Mouse (Mus musculus) limb, embryonic 11.5 days (tissue): ENCODE data around the gene Lcn5. TPM values are rescaled to one million over a fixed set of nuclear protein-coding genes. Genes with fewer than 3 reads are reported as not detected.
"Not testable (repeated sequence)": the region's sequence is repeated elsewhere in the genome, so short reads cannot be mapped to it uniquely, and the experiment has no call there.

Experiments
- ATAC-seq: fragments of 200-750 bp; cut with Nextera tagmentation; 2 replicates; pipeline ENCODE4 v1.8.0; 2017; ENCODE audit warnings: low read depth; ENCODE audit not compliant: insufficient number of reproducible peaks, low FRiP score, low TSS enrichment
- DNase-seq: peaks from one replicate; pipeline ENCODE4 v3.0.0-alpha.2; 2015; ENCODE audit warnings: low spot score
- H3K27ac ChIP-seq: fragments of 300-500 bp; sonication (generic); replicated peaks from 2 replicates; pipeline ENCODE4 v1.5.1; 2014; ENCODE audit warnings: low read depth, mild to moderate bottlenecking, low read length
- H3K27me3 ChIP-seq: fragments of 300-500 bp; sonication (generic); 2 replicates; pipeline ENCODE4 v1.6.1; 2014; ENCODE audit warnings: mild to moderate bottlenecking, low read length, mixed read lengths; ENCODE audit not compliant: control insufficient read depth, insufficient read depth
- H3K36me3 ChIP-seq: fragments of 300-500 bp; sonication (generic); 2 replicates; pipeline ENCODE4 v1.6.1; 2014; ENCODE audit warnings: mild to moderate bottlenecking, low read length, moderate library complexity, mixed read lengths; ENCODE audit not compliant: control insufficient read depth, insufficient read depth
- H3K4me1 ChIP-seq: fragments of 300-500 bp; sonication (generic); 2 replicates; pipeline ENCODE4 v1.6.1; 2014; ENCODE audit warnings: low read length, mixed read lengths; ENCODE audit not compliant: control insufficient read depth, insufficient read depth
- H3K4me2 ChIP-seq: fragments of 300-500 bp; sonication (generic); 2 replicates; pipeline ENCODE4 v1.6.1; 2014; ENCODE audit warnings: low read depth, mild to moderate bottlenecking, moderate library complexity; ENCODE audit not compliant: severe bottlenecking
- H3K4me3 ChIP-seq: fragments of 300-500 bp; sonication (generic); 2 replicates; pipeline ENCODE4 v1.5.1; 2014; ENCODE audit warnings: low read depth, low read length
- H3K9ac ChIP-seq: fragments of 300-500 bp; sonication (generic); 2 replicates; pipeline ENCODE4 v1.6.1; 2014; ENCODE audit warnings: mild to moderate bottlenecking, low read length
- H3K9me3 ChIP-seq: fragments of 300-500 bp; sonication (generic); 2 replicates; pipeline ENCODE4 v1.6.1; 2016; ENCODE audit warnings: low read length; ENCODE audit not compliant: control insufficient read depth
- WGBS: fragments of 180-500 bp; shearing (Covaris S2); extraction: QIAGEN DNeasy Blood & Tissue Kit; methylation state at CpG from one replicate; pipeline ENCODE4 v1.1.7; 2014; 5-methylcytosine and 5-hydroxymethylcytosine counted together
- polyA plus RNA-seq: library from polyadenylated mRNA; unstranded; fragments of >200 nt; fragmentation: Nextera tagmentation; extraction: Ambion mirVana; gene quantifications from 2 replicates; pipeline ENCODE4 v1.2.1, GENCODE M21; 2014

The Lcn5 gene
- polyA plus RNA-seq, 1 experiment from 2014 or later: not detected

DNA sequence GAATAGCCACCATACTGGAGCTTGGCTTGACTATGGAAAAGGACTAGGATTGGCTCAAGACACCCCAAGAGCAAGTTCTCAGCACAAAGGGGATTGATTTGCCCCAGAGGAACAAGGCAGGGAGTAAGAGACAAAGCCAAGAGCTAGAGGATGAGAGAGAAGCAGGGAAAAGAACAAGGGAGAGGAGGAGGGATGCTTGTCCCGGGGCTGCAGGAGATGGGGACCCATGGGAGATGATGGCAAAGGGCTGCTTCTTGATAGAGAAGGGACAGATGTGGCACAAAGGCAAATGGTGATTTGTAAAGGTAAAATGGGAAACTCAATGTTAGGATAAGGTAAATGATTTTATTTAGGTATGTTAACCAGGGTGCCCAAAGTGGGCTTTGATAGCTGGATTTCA is 51.3 kb downstream of the Lcn5 start:
- H3K36me3 ChIP-seq, H3K9ac ChIP-seq, DNase-seq, H3K4me2 ChIP-seq, H3K4me3 ChIP-seq, H3K27me3 ChIP-seq, H3K4me1 ChIP-seq, H3K9me3 ChIP-seq, H3K27ac ChIP-seq, ATAC-seq: not testable (repeated sequence)
- WGBS: 90% methylated on average over 1 of the region's 1 CpGs

DNA sequence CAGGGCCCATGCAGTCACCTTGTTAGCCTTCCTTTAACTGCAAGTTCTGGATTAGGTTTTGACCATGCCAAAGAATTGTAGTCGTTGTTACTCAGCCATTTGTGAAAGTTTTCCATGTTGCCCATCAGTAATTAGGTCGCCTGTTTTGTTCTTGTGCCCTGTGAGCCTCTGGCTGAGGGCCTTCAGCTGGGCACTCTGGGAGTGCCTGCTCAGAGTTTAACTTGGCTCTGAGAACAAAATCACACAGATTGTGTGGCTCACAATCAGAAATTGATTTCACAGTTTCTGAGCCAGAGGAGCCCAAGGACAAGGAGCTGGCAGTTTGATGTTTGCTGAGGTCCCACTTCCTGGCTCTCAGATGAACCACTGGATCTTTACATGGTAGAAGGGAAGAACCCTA is 52.0 kb downstream of the Lcn5 start:
- H3K9ac ChIP-seq, ATAC-seq, H3K9me3 ChIP-seq, H3K36me3 ChIP-seq, DNase-seq, H3K4me1 ChIP-seq, H3K4me3 ChIP-seq, H3K27ac ChIP-seq, H3K27me3 ChIP-seq, H3K4me2 ChIP-seq: not testable (repeated sequence)
- WGBS: 77% methylated on average over 2 of the region's 2 CpGs

Other genes with a start within 250 kb of the Lcn5 start
- gene Fut7, start 234.7 kb upstream of the Lcn5 start, polyA plus RNA-seq: not detected in 2 replicates
- gene Abca2, start 229.2 kb upstream of the Lcn5 start, polyA plus RNA-seq: 3.1 and 3.8 TPM in 2 replicates
- gene Clic3, start 201.1 kb upstream of the Lcn5 start, polyA plus RNA-seq: 0.81 TPM in 1 of 2 replicates, not detected in the other
- 15.0 and 18.1 TPM in 2 replicates for gene Paxx, start 196.9 kb upstream of the Lcn5 start, polyA plus RNA-seq
- gene Ptgds, start 187.9 kb upstream of the Lcn5 start, polyA plus RNA-seq: not detected in 2 replicates
- gene Lcn12, start 164.0 kb upstream of the Lcn5 start, polyA plus RNA-seq: not detected in 2 replicates
- 68.0 and 72.3 TPM in 2 replicates for gene Fbxw5, start 157.2 kb upstream of the Lcn5 start, polyA plus RNA-seq
- 5.6 and 5.8 TPM in 2 replicates for gene C8g, start 156.2 kb upstream of the Lcn5 start, polyA plus RNA-seq
- 40.0 and 40.6 TPM in 2 replicates for gene Traf2, start 111.0 kb upstream of the Lcn5 start, polyA plus RNA-seq
- gene Edf1, start 100.1 kb upstream of the Lcn5 start, polyA plus RNA-seq: 324 and 330 TPM in 2 replicates
- gene Mamdc4, start 83.1 kb upstream of the Lcn5 start, polyA plus RNA-seq: 3.1 and 7.0 TPM in 2 replicates
- gene Phpt1, start 82.7 kb upstream of the Lcn5 start, polyA plus RNA-seq: 161 and 162 TPM in 2 replicates
- 0.04 TPM in 1 of 2 replicates, not detected in the other for gene Ajm1, start 76.2 kb upstream of the Lcn5 start, polyA plus RNA-seq
- 59.3 and 65.6 TPM in 2 replicates for gene Rabl6, start 49.4 kb upstream of the Lcn5 start, polyA plus RNA-seq
- 0.15 and 0.16 TPM in 2 replicates for gene Ccdc183, start 40.3 kb upstream of the Lcn5 start, polyA plus RNA-seq
- 18.7 and 20.7 TPM in 2 replicates for gene Tmem141, start 35.9 kb upstream of the Lcn5 start, polyA plus RNA-seq
- 0.35 and 0.54 TPM in 2 replicates for gene Fcna, start 29.9 kb upstream of the Lcn5 start, polyA plus RNA-seq
- gene Lcn8, start 4.8 kb upstream of the Lcn5 start, polyA plus RNA-seq: not detected in 2 replicates
- gene Lcn6, start 18.8 kb downstream of the Lcn5 start, polyA plus RNA-seq: not detected in 2 replicates
- not detected in 2 replicates for gene Lcn10, start 24.8 kb downstream of the Lcn5 start, polyA plus RNA-seq
- not detected in 2 replicates for gene Obp2a, start 42.1 kb downstream of the Lcn5 start, polyA plus RNA-seq
- 73.9 and 79.2 TPM in 2 replicates for gene Bmyc, start 48.8 kb downstream of the Lcn5 start, polyA plus RNA-seq
- not detected in 2 replicates for gene Obp2b, start 79.1 kb downstream of the Lcn5 start, polyA plus RNA-seq
- gene Lcn3, start 107.6 kb downstream of the Lcn5 start, polyA plus RNA-seq: not detected in 2 replicates
- gene Lcn11, start 119.1 kb downstream of the Lcn5 start, polyA plus RNA-seq: not detected in 2 replicates
- gene Gm13539, start 124.3 kb downstream of the Lcn5 start, polyA plus RNA-seq: 0.37 and 0.60 TPM in 2 replicates
- not detected in 2 replicates for gene Glt6d1, start 157.9 kb downstream of the Lcn5 start, polyA plus RNA-seq
- not detected in 2 replicates for gene Lcn9, start 165.2 kb downstream of the Lcn5 start, polyA plus RNA-seq
- not detected in 2 replicates for gene Sohlh1, start 189.3 kb downstream of the Lcn5 start, polyA plus RNA-seq
- gene Kcnt1, start 205.8 kb downstream of the Lcn5 start, polyA plus RNA-seq: 0.13 and 0.24 TPM in 2 replicates